Mouse (Mus musculus) right cerebral cortex, postnatal 25 days (tissue): ENCODE measurements around the gene Plekhd1.

Experiments
- DNase-seq: peaks from one replicate; pipeline ENCODE4 v3.0.0; 2022

The Plekhd1 gene

DNA sequence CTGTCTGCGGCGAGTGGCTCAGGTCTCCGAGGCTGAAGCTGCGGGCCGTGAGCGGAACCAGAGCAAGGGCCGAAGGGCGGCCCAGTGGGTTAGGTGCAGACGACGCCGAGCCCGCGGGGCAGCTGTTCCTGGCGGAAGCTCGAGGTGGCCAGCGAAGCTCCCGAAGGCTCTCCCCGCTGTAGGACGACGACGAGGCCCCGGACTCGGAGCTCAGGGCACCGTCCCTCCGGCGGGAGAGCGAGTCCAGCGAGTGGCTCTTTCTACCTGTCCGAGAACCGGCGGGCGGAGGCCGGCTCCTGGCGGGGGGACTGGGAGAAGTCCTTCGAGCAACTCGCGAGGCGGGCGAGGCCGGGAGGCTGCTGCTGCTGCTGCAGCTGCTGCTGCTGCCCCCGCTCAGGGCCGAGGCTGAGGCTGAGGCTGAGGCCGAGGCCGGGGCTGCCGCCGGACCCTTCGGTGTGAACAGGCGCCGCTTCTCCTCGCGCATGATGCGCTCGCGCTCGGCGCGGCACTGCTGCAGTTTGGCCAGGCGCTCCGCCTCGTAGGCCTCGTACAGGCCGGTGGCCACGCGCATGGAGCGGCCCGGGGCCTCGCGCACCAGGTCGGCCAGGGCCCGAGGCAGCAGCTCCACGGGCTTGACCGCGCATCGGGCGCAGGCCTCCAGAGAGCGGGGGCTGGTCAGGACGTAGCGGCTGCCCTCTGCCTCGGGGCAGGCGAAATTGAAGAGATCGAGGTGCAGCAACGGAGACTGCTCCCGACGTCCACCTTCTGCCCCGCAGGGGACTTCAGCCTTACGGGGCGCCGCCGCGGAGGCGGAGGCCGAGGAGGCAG, 66.4 kb downstream of the Plekhd1 start:
- DNase-seq: no peak

DNA sequence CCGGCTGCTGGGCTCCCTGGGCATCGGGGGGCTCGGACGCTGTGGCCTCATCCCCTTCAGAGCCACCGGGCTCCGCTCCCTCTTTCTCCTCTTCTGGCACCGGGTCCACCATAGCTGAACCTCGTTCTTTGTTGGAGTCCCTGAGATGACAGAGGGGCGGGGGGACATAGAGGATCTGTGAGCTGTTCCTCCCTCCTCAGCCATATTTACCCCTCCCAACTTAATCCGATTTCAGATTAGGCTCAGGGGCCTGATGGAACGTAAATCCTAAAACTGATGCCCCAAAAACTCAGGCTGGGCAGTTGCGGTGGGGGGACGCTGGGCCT, 67.0 kb downstream of the Plekhd1 start:
- no peak for DNase-seq

GRCm38 (mm10) chr12:80759713-80760395, 67.5 kb downstream of the Plekhd1 start:
- DNase-seq: peak; percentile 50

- peak; percentile 81 for DNase-seq
Observed at GRCm38 (mm10) chr12:80760396-80760801, 68.0 kb downstream of the Plekhd1 start, which contains the start of gene Ccdc177. Gene Ccdc177, minus strand, starts transcription at chr12:80760687.

- DNase-seq: no peak
Observed at GRCm38 (mm10) chr12:80762982-80763381, 70.6 kb downstream of the Plekhd1 start.

- no peak for DNase-seq
Observed at GRCm38 (mm10) chr12:80764116-80764515, 71.7 kb downstream of the Plekhd1 start.

GRCm38 (mm10) chr12:80769697-80770096, 77.3 kb downstream of the Plekhd1 start:
- DNase-seq: peak; percentile 59
